Mouse (Mus musculus) Patski (cell line): ENCODE data around the gene Dgka. TPM values are rescaled to one million over a fixed set of nuclear protein-coding genes. Genes with fewer than 3 reads are reported as not detected.
"Not testable (repeated sequence)": the region's sequence is repeated elsewhere in the genome, so short reads cannot be mapped to it uniquely, and the experiment has no call there.

Experiments
- ATAC-seq: fragments of 100-300 bp; one replicate; pipeline ENCODE4 v1.8.0; 2021
- CTCF ChIA-PET: fragments of 350-600 bp; sonication (Branson Sonifier 250); formaldehyde crosslinking; loops from one replicate; lab custom pipeline; 2022; ENCODE audit warnings: inconsistent platforms; lab: Charles Lee
- POLR2A ChIA-PET: fragments of 350-600 bp; sonication (Branson Sonifier 250); formaldehyde crosslinking; loops from one replicate; lab custom pipeline; 2022; ENCODE audit warnings: antibody characterized with exemption, inconsistent platforms; lab: Charles Lee
- DNase-seq: peaks from one replicate; pipeline ENCODE4 v3.0.0-alpha.2; 2011; ENCODE audit warnings: low read depth, low spot score
- H3K27me3 ChIP-seq: fragments of 371-371 bp; one replicate; pipeline ENCODE4 v1.5.1; 2021
- CTCF ChIP-seq: fragments of 100-300 bp; IDR thresholded peaks from one replicate; pipeline ENCODE4 v1.5.1; 2021
- in situ Hi-C: fragments of 300-500 bp; cut with MboI; formaldehyde crosslinking; loops from 3 replicates; pipeline ENCODE4 v1.11.1; 2018; ENCODE audit warnings: low pct_unique_long_range_greater_than_20kb, mixed read lengths
- polyA plus RNA-seq: library from polyadenylated mRNA; unstranded; gene quantifications from one replicate; pipeline ENCODE4 v1.2.3, GENCODE M21; 2021

Dgka gene
- polyA plus RNA-seq, 1 experiment from 2014 or later, result 9.9 TPM

DNA sequence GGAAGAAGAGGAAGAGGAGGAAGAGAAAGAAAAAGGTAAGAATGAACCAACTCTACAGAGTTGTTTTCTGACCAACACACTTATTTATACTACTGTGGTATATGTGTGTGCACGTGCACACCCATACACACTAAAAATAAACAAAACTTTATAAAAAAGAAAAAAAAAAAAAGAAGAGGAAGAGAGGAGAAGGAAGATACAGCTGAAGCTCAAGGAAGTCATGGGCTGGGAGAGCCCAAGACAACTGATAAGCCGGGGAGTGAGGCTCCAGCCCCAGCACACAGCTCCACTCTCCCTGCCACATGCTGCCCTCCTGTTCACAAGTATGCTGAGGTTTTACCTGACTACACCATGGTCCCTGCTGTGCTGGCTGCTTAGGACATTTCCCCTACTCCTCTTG is 4.4 kb downstream of the Dgka start:
- POLR2A ChIA-PET, result interaction anchor here (0.6 kb wide), 1 partner anchor 45 kb away, joined by 3 read pairs; no protein-coding TSS in a partner anchor
- no peak for ATAC-seq
- H3K27me3 ChIP-seq, result no peaks in the 10 kb centered on the region
- CTCF ChIA-PET, result interaction anchor here (2.2 kb wide), 1 partner anchor 8 kb away, joined by 9 read pairs; no protein-coding TSS in a partner anchor
- no peak for TF ChIP-seq CTCF
- in situ Hi-C loops, result no loop called here
- no peak for DNase-seq

GRCm38 (mm10) chr10:128737435-128737834 is 7.2 kb downstream of the Dgka start:
- ATAC-seq (no peak), DNase-seq (no peak)
- in situ Hi-C loops, result no loop called here
- ChIA-PET POLR2A (no interaction called here), CTCF (no interaction called here)
- H3K27me3 ChIP-seq, result no peaks in the 10 kb centered on the region
- TF ChIP-seq CTCF, result no peak

DNA sequence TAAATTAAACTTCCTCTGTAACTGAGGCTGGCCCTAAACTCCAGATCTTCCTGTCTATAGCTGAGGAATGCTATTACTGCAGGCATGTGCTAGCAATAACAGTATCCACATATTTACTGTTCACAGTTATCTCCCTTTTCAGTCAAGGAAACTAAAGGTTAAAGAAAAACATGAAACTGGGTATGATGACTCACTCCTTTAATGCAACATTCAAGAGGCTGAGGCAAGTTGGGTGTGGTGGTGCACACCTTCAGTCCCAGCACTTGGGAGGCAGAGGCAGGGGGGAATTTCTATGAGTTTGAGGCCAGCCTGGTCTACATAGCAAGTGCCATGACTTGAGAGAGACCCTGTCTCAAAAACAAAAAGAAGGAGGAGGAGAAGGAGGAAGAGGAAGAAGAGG is 12.7 kb downstream of the Dgka start:
- in situ Hi-C loops, result loop anchor here (5.0 kb wide), 1 partner anchor 165 kb away; no protein-coding TSS in a partner anchor
- no peak for TF ChIP-seq CTCF
- no peak for DNase-seq
- ChIA-PET CTCF (interaction anchor here (1.1 to 2.7 kb wide), 2 partner anchors 10 to 164 kb away, joined by 3 to 9 read pairs; no protein-coding TSS in a partner anchor), POLR2A (no interaction called here)
- no peaks in the 10 kb centered on the region for H3K27me3 ChIP-seq
- ATAC-seq, result no peak

GRCm38 (mm10) chr10:128731002-128731433 is 13.6 kb downstream of the Dgka start:
- no peaks in the 10 kb centered on the region for H3K27me3 ChIP-seq
- TF ChIP-seq CTCF, result peak; percentile 84
- ATAC-seq (no peak), DNase-seq (no peak)
- in situ Hi-C loops, result loop anchor here (5.0 kb wide), 1 partner anchor 166 kb away; no protein-coding TSS in a partner anchor
- POLR2A ChIA-PET, result interaction anchor here (0.6 kb wide), 1 partner anchor 69 kb away, joined by 3 read pairs; no protein-coding TSS in a partner anchor
- CTCF ChIA-PET, result interaction anchor here (0.6 to 2.7 kb wide), 4 partner anchors 9 to 1265 kb away, joined by 3 to 9 read pairs (median 3); partner anchors contain the start of gene Pym1

GRCm38 (mm10) chr10:128728059-128728458 is 16.6 kb downstream of the Dgka start:
- DNase-seq (no peak), ATAC-seq (no peak)
- in situ Hi-C loops, result no loop called here
- no peaks in the 10 kb centered on the region for H3K27me3 ChIP-seq
- ChIA-PET CTCF (interaction anchor here (1.4 kb wide), 1 partner anchor 17 kb away, joined by 5 read pairs; the partner anchor contains the start of gene Dgka), POLR2A (interaction anchor here (0.6 kb wide), 1 partner anchor 17 kb away, joined by 3 read pairs; no protein-coding TSS in a partner anchor)
- TF ChIP-seq CTCF, result no peak

GRCm38 (mm10) chr10:128725466-128725865 is 19.2 kb downstream of the Dgka start:
- H3K27me3 ChIP-seq, DNase-seq, CTCF ChIA-PET, ATAC-seq, in situ Hi-C loops, POLR2A ChIA-PET: not testable (repeated sequence)

- no peak for ATAC-seq
- POLR2A ChIA-PET, result interaction anchor here (0.6 kb wide), 1 partner anchor 38 kb away, joined by 3 read pairs; no protein-coding TSS in a partner anchor
- in situ Hi-C loops, result no loop called here
- TF ChIP-seq CTCF, result no peak
- DNase-seq, result no peak
- CTCF ChIA-PET, result interaction anchor here (1.3 kb wide), 1 partner anchor 21 kb away, joined by 3 read pairs; no protein-coding TSS in a partner anchor
- H3K27me3 ChIP-seq, result peaks cover 5% of the 10 kb centered on the region
Measured at GRCm38 (mm10) chr10:128715559-128716537, 28.8 kb downstream of the Dgka start.

DNA sequence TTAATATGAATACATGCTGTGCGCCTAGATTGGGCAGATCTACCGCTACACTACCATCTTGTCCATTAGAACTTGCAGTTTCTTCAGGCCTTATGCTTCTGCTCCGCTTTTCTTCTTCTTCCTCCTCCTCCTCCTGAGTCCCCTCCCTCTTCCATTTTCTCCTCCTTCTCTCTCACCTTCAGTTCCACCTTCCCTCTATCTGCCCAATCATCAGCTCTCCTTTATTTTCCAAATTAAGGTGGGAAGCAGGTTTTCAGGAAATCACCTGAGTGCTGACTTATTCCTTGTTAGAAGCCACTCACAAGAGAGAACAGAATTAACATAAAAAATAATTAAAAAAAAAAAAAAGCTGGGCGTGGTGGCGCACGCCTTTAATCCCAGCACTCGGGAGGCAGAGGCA is 33.3 kb downstream of the Dgka start:
- POLR2A ChIA-PET, DNase-seq, ATAC-seq, in situ Hi-C loops, H3K27me3 ChIP-seq: not testable (repeated sequence)
- CTCF ChIA-PET, result interaction anchor here (1.5 kb wide), 1 partner anchor 32 kb away, joined by 4 read pairs; no protein-coding TSS in a partner anchor

- POLR2A ChIA-PET, result interaction anchor here (0.6 to 1.6 kb wide), 3 partner anchors 9 to 204 kb away, joined by 3 to 4 read pairs (median 4); no protein-coding TSS in a partner anchor
- no peak for DNase-seq
- no peaks in the 10 kb centered on the region for H3K27me3 ChIP-seq
- no peak for ATAC-seq
- in situ Hi-C loops, result no loop called here
- TF ChIP-seq CTCF, result no peak
- CTCF ChIA-PET, result interaction anchor here (1.3 kb wide), 1 partner anchor 116 kb away, joined by 3 read pairs; the partner anchor contains the start of gene Ormdl2
Measured at GRCm38 (mm10) chr10:128705317-128705693, 39.4 kb downstream of the Dgka start.
